Mouse (Mus musculus): ENCODE results near the gene Fam192a.

Fam192a gene

DNA sequence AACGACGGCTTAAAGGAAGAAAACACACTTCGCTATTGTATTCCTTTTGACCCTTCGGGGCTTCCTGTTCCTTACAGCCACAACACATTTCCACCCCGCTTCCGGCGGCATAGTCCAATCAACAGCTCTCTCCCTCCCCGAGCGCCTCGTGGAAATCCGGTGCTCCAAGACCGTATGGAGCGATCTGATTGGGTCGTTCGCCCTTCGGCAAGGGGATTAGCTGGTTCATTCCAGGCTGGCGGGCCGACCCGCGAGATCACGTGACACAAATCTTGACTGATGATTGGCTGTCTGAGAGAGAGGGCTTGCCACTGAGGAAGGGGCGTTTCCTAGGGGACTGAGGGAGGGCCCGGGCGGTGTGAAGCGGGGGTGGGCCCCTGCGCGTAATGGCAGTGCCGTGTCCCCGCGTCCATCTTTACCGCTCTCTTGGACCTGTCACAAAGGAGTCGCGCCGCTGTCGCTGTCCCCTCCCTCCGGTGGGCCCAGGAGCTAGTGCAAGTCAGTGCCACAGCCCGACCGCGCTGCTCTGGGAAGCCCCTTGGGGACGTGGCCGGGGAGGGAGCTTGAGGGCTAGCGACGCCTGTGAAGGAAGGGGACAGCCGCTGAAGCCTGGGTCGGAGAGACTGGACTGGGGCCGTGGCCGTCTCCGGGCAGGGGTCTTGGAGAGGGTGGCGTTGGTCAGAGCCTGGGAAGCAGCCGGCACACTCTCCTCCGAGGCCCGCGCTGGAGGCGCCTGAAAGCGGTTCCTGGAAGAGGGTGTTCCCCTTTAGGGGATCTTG, at the start of gene Fam192a, which contains the start of gene Rspry1:
TSS of gene Fam192a (minus strand) at position 391 of the 779 bp plus-strand sequence.
TSS of gene Rspry1 (plus strand) at position 331 of the 779 bp plus-strand sequence.
- peak; percentile 100 for DNase-seq

DNA sequence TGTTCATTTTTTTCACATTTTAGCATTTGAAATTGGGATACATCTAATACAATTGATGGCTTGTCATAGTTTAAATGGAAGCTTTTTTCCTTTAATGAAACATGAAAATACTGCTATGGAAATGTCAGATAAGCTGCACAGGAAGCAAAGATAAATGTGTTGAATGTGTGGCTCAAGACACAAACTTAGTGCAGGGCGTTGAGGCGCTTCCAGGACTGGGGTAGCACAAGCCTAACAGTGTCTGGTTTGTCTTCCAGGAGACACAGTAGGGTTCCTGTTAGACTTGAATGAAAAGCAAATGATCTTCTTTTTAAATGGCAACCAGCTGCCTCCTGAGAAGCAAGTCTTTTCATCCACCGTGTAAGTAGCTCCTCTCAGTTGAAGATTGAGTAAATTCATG, 47.7 kb upstream of the Fam192a start:
- no peak for DNase-seq

DNA sequence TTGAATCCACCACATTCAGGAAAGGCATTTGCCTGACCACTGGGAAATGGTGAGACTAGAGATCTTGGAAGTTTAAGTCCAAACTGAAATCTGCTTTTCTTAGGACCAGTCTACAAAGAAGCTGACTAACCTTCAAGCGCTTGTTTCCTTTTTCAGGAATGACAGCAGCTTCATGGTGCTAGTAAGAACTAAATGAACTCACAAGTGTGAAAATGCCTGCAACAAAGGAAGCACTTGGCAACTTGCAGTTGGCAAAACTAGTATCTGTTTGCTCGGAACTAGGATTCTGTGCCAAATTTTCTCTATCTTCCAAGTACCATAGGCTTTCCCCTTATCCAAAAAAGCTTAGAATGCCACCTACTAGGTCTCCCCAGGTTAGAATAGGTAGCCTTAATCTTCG, 44.4 kb upstream of the Fam192a start:
- no peak for DNase-seq

DNA sequence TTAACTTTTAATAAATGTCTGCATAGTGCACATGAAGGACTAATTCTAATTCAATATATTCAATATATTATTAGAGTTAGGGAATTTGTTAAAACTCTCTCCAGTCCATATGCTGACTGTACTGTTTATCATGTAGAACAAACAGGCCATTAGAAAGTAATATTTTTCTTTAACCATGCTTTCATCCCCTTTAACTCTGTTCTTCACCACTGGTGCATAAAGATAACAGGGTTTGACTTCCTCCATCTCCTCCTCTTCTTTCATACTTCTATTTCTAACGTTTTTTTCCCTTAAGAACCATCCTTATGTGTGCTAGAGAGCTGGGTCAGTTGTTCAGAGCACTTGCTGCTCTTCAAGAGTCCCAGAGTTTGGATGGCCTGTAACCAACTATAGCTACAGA, 43.4 kb upstream of the Fam192a start:
- DNase-seq, result no peak

DNA sequence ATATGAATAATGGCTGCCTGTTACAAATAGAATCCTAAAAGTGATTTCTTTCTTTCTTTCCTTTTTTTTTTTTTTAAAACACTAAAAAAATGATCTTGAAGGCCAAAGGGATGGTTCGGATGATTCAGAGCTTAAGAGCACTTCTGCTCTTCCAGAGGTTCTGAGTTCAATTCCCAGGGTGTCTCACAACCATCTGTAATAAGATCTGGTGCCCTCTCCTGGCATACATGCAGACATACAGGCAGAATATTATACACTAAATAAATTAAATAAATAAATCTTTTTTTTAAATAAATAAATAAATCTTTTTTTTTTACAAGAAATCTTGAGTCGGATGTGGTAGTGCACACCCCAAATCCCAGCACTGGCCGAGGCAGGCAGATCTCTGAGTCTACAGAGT, 40.1 kb upstream of the Fam192a start:
- no peak for DNase-seq

DNA sequence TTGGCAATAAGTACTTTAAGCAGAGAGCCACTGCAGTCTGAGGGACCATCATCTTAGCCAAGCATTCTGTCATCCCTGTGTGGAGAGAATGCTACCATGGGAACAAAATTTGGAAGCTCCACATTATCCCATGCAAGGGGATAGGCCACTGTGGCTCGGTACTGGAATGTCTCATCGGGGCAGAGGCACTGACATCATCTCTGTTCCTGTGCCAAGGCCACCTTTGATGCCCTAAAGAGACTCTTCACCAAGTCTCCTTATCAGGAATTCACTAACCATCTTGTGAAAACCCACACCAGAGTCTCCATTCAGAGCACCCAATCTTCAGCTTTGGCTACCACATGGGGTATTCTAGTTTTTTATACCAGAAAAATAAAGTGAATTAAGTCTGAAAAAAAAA, 39.4 kb upstream of the Fam192a start:
- DNase-seq, result no peak

DNA sequence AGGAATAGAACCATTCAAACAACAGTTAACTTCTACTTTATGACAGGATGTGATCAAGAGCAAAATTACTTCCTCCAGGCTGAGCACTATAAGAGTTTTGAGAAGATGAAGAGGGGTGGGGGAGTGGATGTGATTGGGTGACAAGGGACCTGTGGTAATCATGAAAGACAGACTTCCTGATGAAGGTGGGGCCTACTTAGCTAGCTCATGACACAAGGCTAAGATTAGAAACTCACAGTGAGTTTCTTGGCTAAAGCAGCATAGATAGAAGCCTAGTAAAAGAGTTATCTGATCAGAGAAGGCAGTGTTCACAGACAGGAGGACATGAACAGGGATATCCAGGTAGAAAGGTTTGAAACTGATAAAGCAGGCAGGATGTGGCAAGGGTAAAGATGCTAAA, 32.4 kb upstream of the Fam192a start:
- no peak for DNase-seq

DNA sequence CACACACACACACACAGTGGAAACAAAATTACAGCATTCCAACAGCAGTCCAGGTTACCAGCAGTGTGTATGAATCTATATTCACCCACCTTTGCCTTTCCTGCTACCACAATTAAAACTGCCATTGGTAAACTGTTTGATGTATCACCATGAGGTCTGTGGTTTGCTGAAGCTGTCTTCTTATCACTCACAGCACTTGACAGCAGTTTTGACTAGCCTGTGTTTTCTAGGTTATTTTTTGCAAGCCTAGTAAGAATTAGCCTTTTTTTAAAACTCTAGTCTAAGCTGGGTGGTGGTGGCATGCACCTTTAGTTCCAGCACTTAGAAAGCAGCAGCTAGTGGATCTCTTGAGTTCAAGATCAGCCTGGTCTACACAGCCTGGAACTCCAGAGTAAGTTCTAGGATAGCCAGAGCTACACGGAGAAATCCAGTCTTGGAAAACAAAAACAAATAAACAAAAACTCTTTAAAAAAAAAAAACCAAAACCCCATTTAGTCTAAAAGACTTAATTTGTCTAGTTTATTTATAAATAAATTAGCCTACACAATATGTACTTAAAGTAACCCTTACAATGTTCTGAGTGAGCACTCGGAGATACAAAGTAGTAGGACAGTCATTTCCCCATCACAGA, 31.9 kb upstream of the Fam192a start:
- no peak for DNase-seq

DNA sequence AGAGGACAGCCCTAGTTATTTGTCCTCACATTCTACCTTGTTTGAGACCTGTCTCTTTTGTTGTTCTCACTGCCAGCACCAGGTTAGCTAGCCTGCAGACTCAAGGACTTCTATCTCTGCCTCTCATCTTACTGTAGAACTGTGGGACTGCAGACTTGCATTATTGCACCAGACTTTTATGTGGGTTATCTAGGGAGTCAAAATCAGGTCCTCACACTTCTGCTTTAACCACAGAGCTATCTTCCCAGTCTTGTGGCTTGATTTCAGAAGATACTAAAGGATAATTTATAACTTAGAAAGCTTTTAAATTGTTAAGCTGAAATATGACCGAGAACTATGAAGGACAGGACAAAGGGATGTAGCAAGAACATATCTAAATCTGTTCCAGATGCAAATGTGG, 23.1 kb upstream of the Fam192a start:
- DNase-seq, result no peak

DNA sequence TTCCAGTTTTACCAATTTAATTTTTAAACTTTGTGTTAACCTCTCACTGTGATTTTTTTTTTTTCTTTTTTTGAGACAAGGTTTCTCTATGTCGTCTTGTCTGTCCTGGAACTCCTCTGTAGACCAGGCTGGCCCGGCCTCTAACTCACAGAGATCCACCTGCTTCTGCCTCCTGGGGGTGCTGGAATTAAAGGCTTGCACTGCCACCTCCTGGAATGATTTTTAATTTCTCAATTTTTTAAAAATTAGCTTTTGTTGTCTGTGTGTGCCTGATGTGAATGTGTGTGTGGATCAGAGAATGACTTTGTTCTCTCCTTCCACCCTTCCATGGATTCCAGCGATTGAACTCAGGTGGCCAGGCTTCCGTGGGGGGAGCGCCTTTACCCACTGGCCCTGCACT, 5.3 kb upstream of the Fam192a start:
- no peak for DNase-seq

DNA sequence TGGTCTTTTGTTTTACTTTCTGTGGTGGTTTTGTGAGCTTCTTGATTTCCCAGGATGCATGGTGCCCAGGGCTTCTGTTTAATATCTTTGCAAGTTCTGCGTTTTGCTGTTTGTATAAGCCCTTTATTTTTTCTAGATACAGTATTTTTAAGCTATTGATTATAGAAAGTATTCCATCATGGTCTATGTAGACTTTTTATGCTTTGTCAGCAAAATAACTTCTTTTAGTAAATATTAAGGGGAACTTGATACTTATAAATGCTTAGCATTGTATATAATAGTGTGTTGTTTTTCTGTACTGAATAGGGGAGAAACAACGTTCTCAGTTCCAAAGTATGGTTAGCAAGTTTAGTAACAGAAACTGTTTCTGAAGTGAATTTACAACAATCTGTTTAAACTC, 2.2 kb upstream of the Fam192a start:
- DNase-seq, result no peak

DNA sequence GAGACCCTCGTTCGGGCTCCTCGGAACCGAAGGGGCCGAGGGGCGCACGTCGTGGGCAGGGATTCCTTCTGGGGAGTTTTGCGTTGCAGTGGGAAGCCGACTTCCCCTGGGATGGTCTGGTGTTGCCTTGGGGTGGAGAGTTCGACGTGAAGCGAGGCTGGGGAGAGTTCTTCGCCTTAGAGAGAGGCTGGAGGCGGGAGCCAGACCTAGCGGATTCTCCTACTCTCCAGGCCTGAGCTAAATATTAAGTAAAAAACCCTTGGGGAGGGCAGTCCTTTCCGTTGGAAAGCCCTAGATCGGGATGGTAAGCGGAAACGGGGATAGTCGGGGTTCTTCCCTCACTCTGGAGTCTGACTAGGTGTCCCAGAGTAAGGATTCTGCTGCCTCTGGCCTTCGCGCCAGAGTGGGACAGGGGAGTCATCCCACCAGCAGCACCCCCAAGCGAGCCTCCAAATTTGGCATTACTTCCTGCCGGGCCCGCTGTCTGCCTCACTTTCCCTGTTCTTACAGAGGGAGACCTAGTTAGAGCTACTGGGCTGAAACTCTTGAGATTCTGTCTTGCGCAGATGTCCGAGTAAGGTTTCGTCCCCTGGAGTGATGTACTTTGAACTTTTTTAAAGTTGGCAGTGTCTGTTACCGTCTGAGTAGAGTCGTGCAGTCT, 804 bp upstream of the Fam192a start:
- DNase-seq, result peak; percentile 15

DNA sequence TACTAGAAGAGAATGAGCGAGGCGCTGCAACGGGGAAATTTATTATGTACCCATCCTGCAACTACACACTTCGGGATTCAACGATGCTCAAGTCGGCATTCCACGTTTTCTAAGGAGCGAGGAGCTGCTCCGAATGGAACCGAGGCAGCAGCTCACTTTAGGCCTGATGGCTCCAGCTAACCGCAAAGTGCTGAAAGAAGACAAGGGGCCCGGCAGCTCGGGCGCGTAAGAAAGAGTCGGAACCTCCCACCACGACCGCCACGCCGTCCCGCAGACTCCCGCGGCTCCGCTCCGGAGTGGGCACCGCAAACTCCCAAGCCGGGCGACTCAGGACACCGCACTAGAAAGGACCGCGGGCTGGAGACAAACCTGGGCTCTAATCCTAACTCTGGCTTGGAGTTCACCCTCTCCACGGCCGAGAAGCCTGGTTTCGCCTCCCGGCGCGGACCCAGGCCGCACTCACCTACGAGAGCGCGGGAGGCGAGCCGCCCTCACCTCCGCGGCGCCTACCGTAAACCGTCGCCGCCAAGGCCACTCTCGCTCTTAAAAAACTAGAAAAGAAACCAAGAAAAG, 677 bp downstream of the Fam192a start:
- no peak for DNase-seq

DNA sequence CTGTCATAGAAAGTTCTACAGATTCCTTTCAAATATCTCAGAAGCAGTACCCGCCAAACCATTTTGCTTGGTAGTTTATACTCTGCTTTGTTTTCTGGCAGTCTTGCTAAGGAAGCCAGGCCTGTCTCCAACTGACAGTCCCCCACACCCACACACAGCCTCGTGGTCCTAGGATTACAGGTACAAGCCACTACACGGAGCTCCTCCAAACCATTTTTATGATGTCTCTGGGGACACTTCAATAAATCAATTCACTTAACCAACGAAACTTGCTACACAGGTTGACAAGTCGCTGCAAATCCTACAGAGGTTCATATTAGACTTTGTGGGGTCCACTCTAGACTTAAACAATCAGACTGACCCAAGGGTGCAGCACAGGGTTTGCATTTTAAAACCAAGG, 1.3 kb downstream of the Fam192a start:
- no peak for DNase-seq

DNA sequence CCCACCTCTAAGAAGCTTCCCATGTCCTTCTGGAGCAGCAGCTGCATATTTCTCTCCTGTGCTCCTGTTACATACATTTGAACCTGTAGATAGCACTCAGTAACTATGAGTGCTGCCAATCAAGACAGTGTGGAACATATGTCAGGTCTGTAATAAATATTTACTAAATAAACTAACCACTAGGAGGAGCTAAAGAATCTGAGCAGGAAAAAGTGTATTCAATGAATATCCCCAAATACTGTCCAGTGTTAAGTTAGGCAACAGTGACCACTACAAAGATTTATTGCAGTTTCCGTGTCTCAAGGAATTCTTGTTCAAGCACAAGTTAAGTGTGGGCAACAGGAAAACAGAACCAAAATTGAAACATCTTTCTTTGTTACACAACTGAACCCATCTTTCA, 7.6 kb downstream of the Fam192a start:
- DNase-seq, result peak; percentile 4

DNA sequence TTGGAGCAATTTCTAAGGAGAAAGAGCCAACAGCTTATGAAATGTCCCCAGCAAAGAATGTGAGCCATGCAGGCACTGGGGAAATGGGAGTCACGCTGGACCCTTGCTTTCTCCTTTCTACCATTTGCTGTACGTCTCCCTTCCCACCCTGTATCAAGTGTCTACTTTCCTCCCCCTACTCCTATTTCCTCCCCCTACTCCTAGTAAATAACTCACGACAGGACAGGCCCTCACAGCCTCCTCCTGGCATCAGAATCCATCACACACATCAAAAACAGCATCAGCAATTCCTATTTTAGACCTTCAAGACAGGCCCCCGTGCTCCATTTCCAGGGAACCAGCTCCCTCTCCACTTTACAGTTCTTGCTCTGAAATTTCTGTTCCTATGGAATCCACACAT, 10.1 kb downstream of the Fam192a start:
- no peak for DNase-seq

DNA sequence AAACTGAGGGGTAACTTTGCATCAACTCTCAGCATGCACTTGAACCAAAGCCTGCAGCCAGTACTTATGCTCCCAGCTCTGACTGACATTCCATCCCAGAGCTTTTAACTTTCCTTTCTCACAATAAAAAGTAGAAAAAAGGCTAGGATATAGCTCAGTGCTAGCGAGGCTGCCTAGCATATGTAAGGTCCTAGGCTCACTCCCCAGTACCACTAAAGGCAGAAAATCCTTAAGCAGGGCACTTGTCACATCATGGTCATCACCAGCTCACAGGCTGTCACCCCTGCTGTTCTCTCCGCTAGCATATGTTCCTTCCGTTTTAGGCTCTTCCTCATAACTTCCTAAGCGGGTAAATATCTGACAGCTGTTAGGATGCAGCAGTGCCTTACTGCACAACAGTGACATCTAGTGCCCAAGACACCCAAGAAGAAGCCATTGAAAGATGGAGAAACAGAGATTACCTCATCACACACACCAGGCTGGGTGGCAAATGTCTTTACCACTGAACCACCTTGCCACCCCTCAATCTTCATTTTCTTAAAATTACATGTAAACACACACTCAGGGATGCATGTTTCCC, 17.5 kb downstream of the Fam192a start:
- peak; percentile 71 for DNase-seq

DNA sequence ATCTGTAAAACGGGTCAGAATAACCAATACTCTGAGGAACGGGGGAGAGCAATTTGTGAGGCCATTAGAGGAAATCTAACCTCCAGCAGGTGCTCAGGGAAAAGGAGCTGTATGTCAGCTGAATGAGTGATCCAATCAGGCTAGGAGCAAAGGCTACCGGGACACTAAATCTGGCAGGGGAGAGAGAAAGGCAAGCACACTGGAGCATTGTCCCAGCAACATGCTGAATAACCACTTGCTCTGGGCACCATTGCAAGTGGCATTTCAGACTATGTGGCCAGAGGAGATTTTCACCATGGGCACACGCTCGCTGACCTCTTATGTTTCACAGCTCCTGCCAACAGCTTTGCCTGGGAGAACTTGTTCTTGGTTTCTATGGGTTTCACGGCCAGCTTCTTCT, 19.2 kb downstream of the Fam192a start:
- no peak for DNase-seq

DNA sequence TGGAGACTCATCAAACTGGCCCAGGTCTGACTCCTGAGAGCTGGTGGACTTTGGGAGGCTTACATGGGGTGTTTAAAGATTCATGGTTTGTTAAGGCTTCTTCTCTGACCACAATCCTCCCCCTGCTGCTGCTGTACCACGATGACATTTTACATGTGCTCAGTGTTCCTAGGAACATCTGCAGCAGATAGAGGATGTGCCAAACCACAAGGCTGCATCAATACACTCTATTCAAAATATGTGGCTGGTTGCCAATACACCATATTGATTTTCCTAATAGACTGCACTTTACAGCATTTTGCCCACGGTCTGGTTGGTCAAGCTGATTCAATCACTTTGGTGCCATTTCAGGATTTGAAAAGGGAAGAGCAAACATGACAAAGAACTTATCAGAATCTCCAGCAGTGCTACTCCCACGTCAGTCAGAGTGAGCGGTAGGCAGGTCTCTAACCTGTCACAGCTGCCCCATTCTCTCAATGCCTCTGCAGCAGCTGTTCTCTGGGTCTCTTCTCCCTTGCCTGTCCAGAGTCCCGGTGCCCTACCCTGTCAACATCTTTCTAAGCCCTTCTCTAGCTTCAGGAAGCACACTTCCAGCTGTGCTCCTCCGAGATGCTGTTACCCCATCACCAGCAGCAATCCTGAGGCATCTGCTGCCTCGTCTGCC, 19.8 kb downstream of the Fam192a start:
- DNase-seq, result no peak

DNA sequence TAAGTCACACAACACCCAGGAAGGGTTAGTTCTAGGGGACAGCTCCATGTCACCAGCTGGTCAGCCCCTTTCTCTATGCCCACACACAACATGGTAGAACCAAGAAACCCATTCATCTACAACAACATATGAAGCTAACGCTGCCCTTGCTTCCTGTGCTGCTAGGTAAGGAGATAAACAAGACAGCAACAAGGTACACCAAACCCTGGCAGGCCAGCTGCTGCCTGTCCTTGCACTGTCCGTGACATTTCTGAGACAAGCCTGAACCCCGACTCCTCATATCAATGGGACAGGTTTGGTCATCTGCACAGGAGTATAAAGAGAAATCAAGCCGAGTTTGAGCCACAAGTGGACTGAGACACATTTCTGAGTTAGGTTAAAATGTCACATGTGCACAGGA, 26.6 kb downstream of the Fam192a start:
- no peak for DNase-seq

DNA sequence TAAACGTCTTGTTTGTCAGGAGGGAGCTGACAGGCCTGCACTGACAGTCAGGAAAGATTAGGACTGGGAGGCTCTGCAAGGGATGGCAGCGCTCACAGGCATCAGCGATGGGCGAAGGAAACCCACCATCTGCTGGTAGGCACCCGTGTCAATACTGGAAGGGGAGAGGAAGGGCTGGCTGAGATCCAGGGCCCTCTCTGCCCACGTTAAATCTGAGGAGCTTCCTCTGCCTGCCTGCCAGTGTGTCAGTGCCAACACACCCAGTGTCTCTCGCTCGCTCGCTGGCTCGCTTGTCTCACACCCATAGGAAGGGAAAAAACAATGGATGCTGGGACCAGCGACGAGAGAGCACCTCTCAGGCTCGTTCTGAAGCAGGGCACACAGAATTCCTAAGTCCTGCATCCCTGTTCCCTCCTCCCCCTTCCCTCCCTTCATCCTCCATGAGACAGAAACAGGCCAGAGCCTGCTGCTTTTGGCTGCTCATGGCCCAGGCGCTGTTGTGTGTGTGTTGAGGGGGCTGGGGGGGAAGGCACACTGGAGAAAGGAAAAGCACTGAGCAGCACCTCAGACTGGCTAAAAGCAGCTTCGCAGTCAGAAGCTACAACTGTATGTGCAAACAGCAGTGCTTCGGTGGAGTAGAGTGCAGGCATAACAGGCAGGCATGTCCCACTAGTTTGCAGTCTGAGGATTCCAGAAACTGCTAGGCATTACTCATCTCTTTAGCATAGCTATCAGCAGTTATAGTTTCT, 27.5 kb downstream of the Fam192a start:
- no peak for DNase-seq

DNA sequence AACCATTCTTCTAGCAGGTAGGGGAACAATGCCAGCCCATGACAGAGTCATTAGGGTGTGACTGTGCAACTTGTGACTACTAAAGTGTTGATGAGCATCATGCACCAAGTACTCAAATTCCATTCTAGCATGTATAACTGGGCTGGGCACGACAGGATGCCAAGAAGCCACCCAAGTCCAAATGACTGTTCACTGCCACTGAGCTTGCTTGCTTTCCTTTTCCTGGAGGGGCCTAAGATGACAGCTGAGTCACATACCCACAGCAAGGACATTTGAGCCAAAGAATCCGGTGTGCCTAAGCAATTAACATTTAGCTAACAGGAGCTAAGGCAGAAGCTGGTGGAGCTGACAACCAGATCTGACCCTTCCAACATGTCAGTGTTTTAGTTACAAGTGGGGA, 29.9 kb downstream of the Fam192a start:
- DNase-seq, result no peak
